Comparison of ENCODE assay signal across 10 mouse cellular contexts in the genomic region with DNA sequence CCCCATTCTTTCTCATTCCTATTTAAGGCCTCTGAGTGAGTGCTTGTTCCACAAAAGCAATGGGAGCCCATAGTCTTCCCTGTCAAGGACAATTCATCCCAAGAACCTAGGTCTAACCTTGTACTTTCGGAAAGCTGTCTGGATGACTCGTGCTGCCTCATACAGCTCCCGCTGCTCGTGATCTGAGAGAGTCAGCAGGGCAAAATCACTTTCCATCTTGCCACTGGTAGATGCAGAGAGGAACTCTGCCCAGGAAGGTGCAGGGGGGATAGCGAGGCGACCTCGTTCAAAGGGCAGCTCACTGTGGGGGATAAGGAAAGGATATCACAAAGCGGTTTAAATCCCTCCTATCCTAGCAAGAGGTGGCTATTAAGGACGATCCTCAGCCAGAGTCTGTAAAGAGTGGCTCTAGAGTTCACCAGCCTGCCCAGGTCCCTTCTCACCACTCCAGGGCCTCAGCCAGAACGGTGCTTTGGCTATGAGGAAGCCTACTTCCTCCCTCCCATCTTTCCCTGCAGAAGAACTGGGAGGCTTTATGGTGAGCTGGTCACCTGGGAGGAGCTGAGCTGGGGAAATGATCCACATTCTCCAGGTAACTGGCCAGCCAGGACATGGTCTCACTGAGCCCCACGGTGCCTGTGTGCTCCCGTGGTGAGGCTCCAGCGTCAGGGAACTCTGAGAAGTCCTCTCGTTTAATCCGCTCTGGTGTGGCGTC. TPM values are rescaled to one million over a fixed set of nuclear protein-coding genes. Genes with fewer than 3 reads are reported as not detected.
DNase-seq lines count a peak whose midpoint lies in the region; ATAC-seq and TF ChIP-seq lines count a peak whose summit lies in the region.
"Had no signal": no experiment of that assay in that cellular context is flagged by ENCODE, and none has a peak within 500 bp of the region (broad histone marks: within the 10 kb centered on the region; RNA-seq: fewer than 3 reads in every experiment).

No protein-coding gene starts in this region.

- peaks cover 12% of the 10 kb centered on the region for H3K36me3 ChIP-seq in heart, embryonic 16.5 days (ENCODE audit: control insufficient read depth, insufficient read depth)
- H3K36me3 ChIP-seq in intestine, postnatal 0 days (ENCODE audit: control insufficient read depth, insufficient read depth), result peaks cover 45% of the 10 kb centered on the region

- peak overlapping the region; percentile 88 for H3K4me2 ChIP-seq in heart, embryonic 16.5 days (ENCODE audit: low read depth, low read length)
- H3K4me2 ChIP-seq in intestine, postnatal 0 days (replicated peaks; ENCODE audit: low read depth), result no peak overlapping the region

- no peak for ATAC-seq in heart, embryonic 16.5 days (replicated peaks; ENCODE audit: extremely low read depth, insufficient read depth, low FRiP score)
- no peak for ATAC-seq in intestine, postnatal 0 days

- H3K27me3 ChIP-seq in heart, embryonic 16.5 days (ENCODE audit: control insufficient read depth, insufficient read depth, low read length), result no peaks in the 10 kb centered on the region
- no peaks in the 10 kb centered on the region for H3K27me3 ChIP-seq in intestine, postnatal 0 days (replicated peaks; ENCODE audit: control insufficient read depth, insufficient read depth, low read length)

- no peak for DNase-seq in heart, adult 18-20 months
- peak; percentile 7 for DNase-seq in thymus, postnatal 4 days
- no peak for DNase-seq in thymus, postnatal 36 days
- no peak for DNase-seq in spleen, postnatal 10 days (ENCODE audit: low spot score in 2 of 2)
- no peak for DNase-seq in ovary, postnatal 14 days (ENCODE audit: low spot score)
- DNase-seq in frontal cortex, adult 2 months (ENCODE audit: extremely low spot score in 1 of 2, low spot score in 1 of 2), result no peak
- DNase-seq: cerebellum, postnatal 36 days; thymus, adult 2 months had no signal

- no peak overlapping the region for H3K4me3 ChIP-seq in heart, embryonic 16.5 days (ENCODE audit: low read length)
- no peak overlapping the region for H3K4me3 ChIP-seq in intestine, postnatal 0 days (ENCODE audit: low read depth, low read length)

- peaks cover 16% of the 10 kb centered on the region for H3K4me1 ChIP-seq in heart, embryonic 16.5 days (ENCODE audit: control insufficient read depth, insufficient read depth, low read length)
- H3K4me1 ChIP-seq in intestine, postnatal 0 days (replicated peaks; ENCODE audit: control insufficient read depth, insufficient read depth, low read length), result no peaks in the 10 kb centered on the region

- no peak overlapping the region; the same call in 1 of the 2 replicates for H3K9ac ChIP-seq in heart, embryonic 16.5 days (ENCODE audit: low read length)
- H3K9ac ChIP-seq in intestine, postnatal 0 days (ENCODE audit: low read depth, low read length), result peak overlapping the region; percentile 22; the same call in 1 of the 2 replicates

- H3K9me3 ChIP-seq in heart, embryonic 16.5 days (replicated peaks; ENCODE audit: control insufficient read depth, low read length), result no peaks in the 10 kb centered on the region
- no peaks in the 10 kb centered on the region for H3K9me3 ChIP-seq in intestine, postnatal 0 days (ENCODE audit: control insufficient read depth)

- H3K27ac ChIP-seq in heart, embryonic 16.5 days (ENCODE audit: low read length), result no peak overlapping the region; the same call in 1 of the 2 replicates
- H3K27ac ChIP-seq in intestine, postnatal 0 days (ENCODE audit: low read depth, low read length), result no peak overlapping the region; the same call in 1 of the 2 replicates

- 79% methylated on average over 16 of the region's 16 CpGs for WGBS in heart, embryonic 16.5 days
- WGBS in intestine, postnatal 0 days, result 73% methylated on average over 16 of the region's 16 CpGs

- no peak for TF ChIP-seq CTCF in intestine, postnatal 0 days (IDR thresholded peaks at IDR 0.05; ENCODE audit: low read depth)

RNA-seq across cellular contexts. Expression of gene Spag7, which starts 2.3 kb away (rescaled TPM):
- 186 and 191 TPM in 2 replicates for polyA plus RNA-seq in heart, embryonic 16.5 days (2015; fragmentation: Nextera tagmentation; extraction: Ambion mirVana)
- 10 to 100 TPM; 89.3 to 93.9 TPM for total RNA-seq in heart, adult 18-20 months (2021)
- polyA plus RNA-seq in intestine, postnatal 0 days (2015; fragmentation: Nextera tagmentation; extraction: Ambion mirVana), result 61.3 and 66.2 TPM in 2 replicates
- polyA plus RNA-seq in frontal cortex, adult 2 months (2012; rRNA removed), result 93.4 and 104 TPM in 2 replicates

RNA-seq across cellular contexts. Expression of gene Eno3, which starts 14.5 kb away (rescaled TPM):
- polyA plus RNA-seq in heart, embryonic 16.5 days (2015; fragmentation: Nextera tagmentation; extraction: Ambion mirVana), result 578 and 593 TPM in 2 replicates
- total RNA-seq in heart, adult 18-20 months (2021), result 1,000 to 10,000 TPM; 1,596 to 1,839 TPM
- polyA plus RNA-seq in intestine, postnatal 0 days (2015; fragmentation: Nextera tagmentation; extraction: Ambion mirVana), result 4.9 and 5.9 TPM in 2 replicates
- polyA plus RNA-seq in frontal cortex, adult 2 months (2012; rRNA removed), result 23.9 and 28.4 TPM in 2 replicates

RNA-seq across cellular contexts. Expression of gene Camta2, which starts 16.4 kb away (rescaled TPM):
- 15.0 and 15.6 TPM in 2 replicates for polyA plus RNA-seq in heart, embryonic 16.5 days (2015; fragmentation: Nextera tagmentation; extraction: Ambion mirVana)
- 10 to 100 TPM; 34.0 to 36.9 TPM for total RNA-seq in heart, adult 18-20 months (2021)
- 11.7 and 12.3 TPM in 2 replicates for polyA plus RNA-seq in intestine, postnatal 0 days (2015; fragmentation: Nextera tagmentation; extraction: Ambion mirVana)
- 95.6 and 121 TPM in 2 replicates for polyA plus RNA-seq in frontal cortex, adult 2 months (2012; rRNA removed)

RNA-seq across cellular contexts. Expression of gene Pfn1, which starts 17.0 kb away (rescaled TPM):
- polyA plus RNA-seq in heart, embryonic 16.5 days (2015; fragmentation: Nextera tagmentation; extraction: Ambion mirVana), result 1,225 and 1,312 TPM in 2 replicates
- total RNA-seq in heart, adult 18-20 months (2021), result 100 to 1,000 TPM; 303 to 305 TPM
- 1,830 and 1,961 TPM in 2 replicates for polyA plus RNA-seq in intestine, postnatal 0 days (2015; fragmentation: Nextera tagmentation; extraction: Ambion mirVana)
- polyA plus RNA-seq in frontal cortex, adult 2 months (2012; rRNA removed), result 273 and 299 TPM in 2 replicates

RNA-seq across cellular contexts. Expression of gene Slc25a11, which starts 24.2 kb away (rescaled TPM):
- 346 and 351 TPM in 2 replicates for polyA plus RNA-seq in heart, embryonic 16.5 days (2015; fragmentation: Nextera tagmentation; extraction: Ambion mirVana)
- 100 to 1,000 TPM; 619 to 711 TPM for total RNA-seq in heart, adult 18-20 months (2021)
- polyA plus RNA-seq in intestine, postnatal 0 days (2015; fragmentation: Nextera tagmentation; extraction: Ambion mirVana), result 192 and 210 TPM in 2 replicates
- polyA plus RNA-seq in frontal cortex, adult 2 months (2012; rRNA removed), result 132 and 138 TPM in 2 replicates

Comparison
In these comparisons a context has a peak if more than half of its experiments do, and no peak if none do; other contexts are left out.
1. RNA of gene Eno3, which starts 14.5 kb away (polyA plus RNA-seq): 578 to 593 TPM in heart, embryonic 16.5 days; 23.9 to 28.4 TPM in frontal cortex, adult 2 months and 4.9 to 5.9 TPM in intestine, postnatal 0 days; every median in the first group is over 10 times any median in the second.